Mouse (Mus musculus) stomach, postnatal 0 days (tissue): ENCODE results near the gene Kcnc2. TPM values are rescaled to one million over a fixed set of nuclear protein-coding genes. Genes with fewer than 3 reads are reported as not detected.

Experiments used
- ATAC-seq: fragments of 200-750 bp; cut with Nextera tagmentation; 2 replicates; pipeline ENCODE4 v1.8.0; 2017; ENCODE audit not compliant: low FRiP score, low TSS enrichment
- DNase-seq: peaks from one replicate; pipeline ENCODE4 v3.0.0-alpha.2; 2016; ENCODE audit warnings: low spot score
- H3K27ac ChIP-seq: fragments of 300-500 bp; sonication (generic); replicated peaks from 2 replicates; pipeline ENCODE4 v1.5.1; 2014; ENCODE audit warnings: mild to moderate bottlenecking, control low read depth
- H3K27me3 ChIP-seq: fragments of 300-500 bp; sonication (generic); 2 replicates; pipeline ENCODE4 v1.6.1; 2014; ENCODE audit warnings: low read length; ENCODE audit not compliant: control insufficient read depth, insufficient read depth
- H3K36me3 ChIP-seq: fragments of 300-500 bp; sonication (generic); 2 replicates; pipeline ENCODE4 v1.6.1; 2014; ENCODE audit warnings: low read length, mixed read lengths; ENCODE audit not compliant: control insufficient read depth, insufficient read depth
- H3K4me1 ChIP-seq: fragments of 300-500 bp; sonication (generic); replicated peaks from 2 replicates; pipeline ENCODE4 v1.6.1; 2014; ENCODE audit warnings: antibody characterized with exemption; ENCODE audit not compliant: control insufficient read depth, insufficient read depth
- H3K4me2 ChIP-seq: fragments of 300-500 bp; sonication (generic); replicated peaks from 2 replicates; pipeline ENCODE4 v1.6.1; 2014; ENCODE audit warnings: low read depth, mild to moderate bottlenecking, control low read depth, moderate library complexity
- H3K4me3 ChIP-seq: fragments of 300-500 bp; sonication (generic); 2 replicates; pipeline ENCODE4 v1.5.1; 2014; ENCODE audit warnings: low read depth, low read length, control low read depth
- H3K9ac ChIP-seq: fragments of 300-500 bp; sonication (generic); 2 replicates; pipeline ENCODE4 v1.6.1; 2014; ENCODE audit warnings: mild to moderate bottlenecking, low read length, control low read depth, mixed read lengths
- H3K9me3 ChIP-seq: fragments of 300-500 bp; sonication (generic); 2 replicates; pipeline ENCODE4 v1.6.1; 2016; ENCODE audit warnings: low read length; ENCODE audit not compliant: control insufficient read depth
- CTCF ChIP-seq: IDR thresholded peaks from 2 replicates; pipeline ENCODE4 v1.5.1; 2016; ENCODE audit warnings: antibody characterized with exemption, low read depth, mild to moderate bottlenecking, moderate library complexity
- EP300 ChIP-seq: optimal IDR thresholded peaks from 2 replicates; pipeline ENCODE3; 2016; ENCODE audit warnings: antibody characterized with exemption
- WGBS: fragments of 180-500 bp; shearing (Covaris S2); extraction: QIAGEN DNeasy Blood & Tissue Kit; methylation state at CpG from one replicate; pipeline ENCODE4 v1.1.7; 2014; 5-methylcytosine and 5-hydroxymethylcytosine counted together
- polyA plus RNA-seq: library from polyadenylated mRNA; unstranded; fragments of >200 nt; fragmentation: Nextera tagmentation; extraction: Ambion mirVana; gene quantifications from 2 replicates; pipeline ENCODE4 v1.2.1, GENCODE M21; 2015

Kcnc2 gene
- polyA plus RNA-seq, 1 experiment from 2014 or later = 0.22 TPM

DNA sequence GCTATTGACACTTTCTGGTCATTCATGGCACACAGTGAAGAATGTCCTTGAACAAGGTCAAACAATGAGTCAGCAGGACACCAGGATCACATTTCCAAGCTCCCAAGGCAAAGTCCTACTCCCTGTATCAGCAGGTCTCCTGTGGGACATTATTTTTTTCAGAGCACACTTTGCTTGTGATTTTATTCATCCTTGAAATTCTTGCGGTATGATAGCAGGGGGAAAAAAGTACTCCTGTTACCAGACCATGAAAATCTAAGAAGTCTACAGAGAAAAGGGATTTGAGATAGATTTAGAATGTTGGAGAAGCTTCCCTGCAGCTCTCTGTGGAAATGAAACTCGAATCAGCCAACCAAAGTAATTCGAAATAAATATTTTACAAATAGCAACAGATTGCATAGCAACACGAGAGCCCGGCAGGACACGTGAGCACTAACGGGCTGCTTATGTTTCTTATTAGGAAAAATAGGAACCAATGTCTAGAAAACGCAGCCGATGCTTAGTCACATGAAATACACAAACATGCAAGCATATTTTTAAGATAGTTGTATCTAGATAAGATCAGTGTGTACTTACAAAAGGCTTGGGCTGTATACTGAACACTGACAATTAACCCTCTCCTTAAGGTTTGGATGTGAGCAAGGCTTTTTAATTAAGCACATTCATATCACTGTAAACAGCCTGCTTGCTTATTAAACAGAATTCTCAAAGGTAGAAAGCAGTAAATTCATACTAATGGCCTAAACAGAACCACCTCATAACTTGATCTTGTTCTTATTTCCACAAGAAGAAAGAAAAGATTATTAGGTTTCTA is 129.9 kb downstream of the Kcnc2 start:
- TF ChIP-seq CTCF (no peak), EP300 (no peak)
- no peak overlapping the region for H3K4me2 ChIP-seq
- H3K9ac ChIP-seq = no peak overlapping the region
- no peak overlapping the region for H3K4me3 ChIP-seq
- H3K27ac ChIP-seq = no peak overlapping the region
- ATAC-seq = no peak
- no peaks in the 10 kb centered on the region for H3K27me3 ChIP-seq
- no peaks in the 10 kb centered on the region for H3K36me3 ChIP-seq
- H3K4me1 ChIP-seq = no peaks in the 10 kb centered on the region
- H3K9me3 ChIP-seq = no peaks in the 10 kb centered on the region
- 81% methylated on average over 9 of the region's 9 CpGs for WGBS
- no peak for DNase-seq

DNA sequence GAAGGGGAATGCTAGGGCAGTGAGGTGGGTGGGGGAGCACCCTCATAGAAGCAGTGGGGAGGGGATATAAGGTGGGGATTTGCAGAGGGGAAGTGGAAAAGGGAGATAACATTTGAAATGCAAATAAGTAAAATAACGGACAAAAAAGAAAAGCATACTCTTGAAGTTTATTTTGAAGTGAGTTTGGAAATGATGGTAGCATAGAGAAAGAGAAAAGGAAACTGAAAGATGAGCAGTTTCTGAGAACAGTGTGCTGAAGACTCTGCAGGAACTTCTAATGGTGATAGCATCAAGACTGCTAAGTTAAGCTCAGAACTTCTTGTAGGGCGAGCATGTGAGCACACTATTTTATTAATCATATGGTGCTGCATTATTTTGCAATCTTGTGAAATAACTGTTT is 138.6 kb downstream of the Kcnc2 start:
- no peaks in the 10 kb centered on the region for H3K27me3 ChIP-seq
- no peak for TF ChIP-seq EP300
- TF ChIP-seq CTCF = no peak
- H3K4me3 ChIP-seq = no peak overlapping the region
- DNase-seq (no peak), ATAC-seq (no peak)
- no peak overlapping the region for H3K9ac ChIP-seq
- no peaks in the 10 kb centered on the region for H3K36me3 ChIP-seq
- no peaks in the 10 kb centered on the region for H3K4me1 ChIP-seq
- no peak overlapping the region for H3K27ac ChIP-seq
- H3K9me3 ChIP-seq = no peaks in the 10 kb centered on the region
- H3K4me2 ChIP-seq = no peak overlapping the region
- 58% methylated on average over 2 of the region's 2 CpGs for WGBS

DNA sequence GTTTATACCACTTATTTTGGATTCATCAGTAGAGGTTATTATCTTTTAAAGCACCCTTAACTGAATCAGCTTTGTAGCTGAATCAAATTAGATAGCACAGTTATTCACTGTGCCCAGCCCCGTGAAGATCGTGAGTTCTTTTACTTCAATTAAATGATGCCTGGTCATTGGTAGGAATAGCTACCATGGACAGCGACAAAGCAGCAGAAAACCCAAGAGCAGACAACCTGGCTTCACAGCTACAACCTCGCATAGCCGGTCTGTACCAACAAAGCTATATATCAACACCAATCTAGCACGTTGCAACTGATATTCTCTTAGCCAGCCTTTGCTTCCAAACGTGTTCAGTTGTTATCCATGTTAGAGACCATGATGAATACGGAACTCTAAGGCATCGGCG is 152.4 kb downstream of the Kcnc2 start:
- no peak for TF ChIP-seq CTCF
- TF ChIP-seq EP300 = no peak
- Histone ChIP-seq H3K9me3 (no peaks in the 10 kb centered on the region), H3K36me3 (no peaks in the 10 kb centered on the region), H3K27me3 (no peaks in the 10 kb centered on the region), H3K9ac (no peak overlapping the region), H3K4me2 (no peak overlapping the region), H3K27ac (no peak overlapping the region), H3K4me1 (no peaks in the 10 kb centered on the region), H3K4me3 (no peak overlapping the region)
- DNase-seq = no peak
- WGBS = 46% methylated on average over 10 of the region's 10 CpGs
- ATAC-seq = no peak

DNA sequence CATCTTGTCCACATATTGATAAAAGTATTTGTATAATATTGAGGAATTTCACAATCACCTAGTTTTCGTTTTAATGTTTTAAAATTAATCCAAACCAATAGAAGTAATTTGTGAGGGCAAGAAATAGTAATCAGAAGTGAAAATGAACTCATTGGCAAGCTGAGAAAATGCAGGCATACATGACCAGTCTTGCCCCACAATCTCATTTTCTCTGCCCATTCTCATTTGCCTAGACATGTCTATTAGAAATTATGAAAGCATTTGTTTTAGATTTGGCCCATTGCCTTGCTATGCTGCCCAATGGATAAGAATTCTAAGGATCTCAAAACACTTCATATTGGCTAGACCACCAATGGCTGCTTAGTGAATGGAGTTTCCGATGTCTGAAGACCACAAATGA is 166.0 kb downstream of the Kcnc2 start:
- H3K36me3 ChIP-seq = no peaks in the 10 kb centered on the region
- ATAC-seq (no peak), DNase-seq (no peak)
- no peaks in the 10 kb centered on the region for H3K9me3 ChIP-seq
- no peaks in the 10 kb centered on the region for H3K27me3 ChIP-seq
- no peaks in the 10 kb centered on the region for H3K4me1 ChIP-seq
- 75% methylated on average over 2 of the region's 2 CpGs for WGBS
- H3K4me3 ChIP-seq = no peak overlapping the region
- H3K4me2 ChIP-seq = no peak overlapping the region
- no peak overlapping the region for H3K9ac ChIP-seq
- no peak for TF ChIP-seq CTCF
- no peak for TF ChIP-seq EP300
- no peak overlapping the region for H3K27ac ChIP-seq

DNA sequence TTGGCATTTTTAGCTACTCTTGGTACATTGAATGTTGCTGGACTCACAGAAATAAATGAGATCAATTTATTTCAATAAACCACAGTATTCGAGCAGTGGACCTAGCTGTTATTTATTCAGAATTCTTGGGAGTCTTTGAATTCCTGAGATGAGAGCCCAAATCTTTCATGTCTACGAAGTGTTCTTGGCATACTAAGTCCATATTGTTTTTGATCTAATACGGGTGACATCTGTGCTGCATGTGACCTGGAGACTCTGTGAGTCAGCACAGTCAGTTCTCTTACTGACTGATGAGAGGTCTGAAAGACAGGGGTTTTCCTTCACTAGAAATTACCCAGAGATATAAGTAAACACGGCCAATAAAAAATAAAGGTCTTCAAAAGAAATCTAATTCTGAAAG is 173.7 kb downstream of the Kcnc2 start:
- no peaks in the 10 kb centered on the region for H3K9me3 ChIP-seq
- DNase-seq (no peak), ATAC-seq (no peak)
- no peak overlapping the region for H3K27ac ChIP-seq
- no peak overlapping the region for H3K4me2 ChIP-seq
- no peaks in the 10 kb centered on the region for H3K27me3 ChIP-seq
- WGBS = 49% methylated on average over 4 of the region's 4 CpGs
- H3K4me1 ChIP-seq = no peaks in the 10 kb centered on the region
- TF ChIP-seq EP300 = no peak
- TF ChIP-seq CTCF = no peak
- no peak overlapping the region for H3K9ac ChIP-seq
- no peak overlapping the region for H3K4me3 ChIP-seq
- no peaks in the 10 kb centered on the region for H3K36me3 ChIP-seq

DNA sequence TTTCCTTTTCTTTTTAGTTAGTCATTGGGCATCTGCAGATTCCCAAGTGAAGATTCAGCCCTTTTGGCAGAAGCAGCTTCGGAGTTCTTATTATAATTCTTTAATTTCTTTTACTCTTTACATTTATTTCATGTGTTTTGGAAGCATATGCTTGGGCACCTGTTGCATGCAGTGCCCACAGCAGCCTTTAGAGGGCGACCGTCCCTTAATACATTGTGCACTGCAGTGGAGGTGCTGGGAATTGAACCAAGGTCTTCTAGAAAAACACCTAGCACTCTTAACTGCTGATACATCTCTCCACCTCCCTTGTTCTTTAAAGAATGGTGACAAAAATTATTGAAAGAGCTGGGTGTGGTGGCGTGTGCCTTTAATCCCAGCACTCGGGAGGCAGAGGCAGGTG is 180.0 kb downstream of the Kcnc2 start:
- Histone ChIP-seq H3K27me3 (no peaks in the 10 kb centered on the region), H3K4me1 (no peaks in the 10 kb centered on the region), H3K9ac (no peak overlapping the region), H3K4me3 (no peak overlapping the region), H3K4me2 (no peak overlapping the region), H3K9me3 (no peaks in the 10 kb centered on the region), H3K27ac (no peak overlapping the region), H3K36me3 (no peaks in the 10 kb centered on the region)
- ATAC-seq = no peak
- 75% methylated on average over 5 of the region's 5 CpGs for WGBS
- no peak for TF ChIP-seq EP300
- no peak for DNase-seq
